Mouse (Mus musculus) thymus, adult 2 months (tissue): ENCODE measurements around the gene Wnt7a.

Experiments
- CTCF ChIP-seq: fragments of 200-500 bp; IDR thresholded peaks from 2 replicates; pipeline ENCODE4 v1.5.1; 2012; ENCODE audit warnings: mild to moderate bottlenecking, control low read depth, low read length, moderate library complexity, borderline replicate concordance; ENCODE audit not compliant: control insufficient read depth, poor library complexity, insufficient read depth; ENCODE audit errors: extremely low read depth
- POLR2A ChIP-seq: fragments of 200-500 bp; IDR thresholded peaks from 2 replicates; pipeline ENCODE4 v1.6.1; 2012; ENCODE audit warnings: mild to moderate bottlenecking, low read length, control low read depth, moderate library complexity; ENCODE audit not compliant: control insufficient read depth, poor library complexity, insufficient read depth; ENCODE audit errors: extremely low read depth

- TF ChIP-seq CTCF, result no peak
- no peak for TF ChIP-seq POLR2A
Observed at GRCm38 (mm10) chr6:91400514-91400913, 10.6 kb downstream of the Wnt7a start.
